Mouse (Mus musculus): ENCODE measurements around the gene Gm9507. TPM values are rescaled to one million over a fixed set of nuclear protein-coding genes. Genes with fewer than 3 reads are reported as not detected.

Gene Gm9507
- polyA plus RNA-seq, 1 experiment from 2014 or later = not detected

Other genes starting within 250 kb of the Gm9507 start
- 149 and 152 TPM in 2 replicates for gene Pttg1ip, start 230.1 kb downstream of the Gm9507 start, polyA plus RNA-seq (2015; fragmentation: Nextera tagmentation; extraction: Ambion mirVana)
- gene Sumo3, start 205.7 kb downstream of the Gm9507 start, polyA plus RNA-seq (2015; fragmentation: Nextera tagmentation; extraction: Ambion mirVana) = 332 TPM in 2 replicates
- gene Gm49325, start 205.6 kb downstream of the Gm9507 start, polyA plus RNA-seq (2015; fragmentation: Nextera tagmentation; extraction: Ambion mirVana) = 3.6 and 6.3 TPM in 2 replicates
- gene Ube2g2, start 189.6 kb downstream of the Gm9507 start, polyA plus RNA-seq (2015; fragmentation: Nextera tagmentation; extraction: Ambion mirVana) = 71.9 and 72.0 TPM in 2 replicates
- 0.50 and 0.90 TPM in 2 replicates for gene Tspear, start 125.3 kb downstream of the Gm9507 start, polyA plus RNA-seq (2015; fragmentation: Nextera tagmentation; extraction: Ambion mirVana)
- not detected in 2 replicates for gene Gm19402, start 121.1 kb downstream of the Gm9507 start, polyA plus RNA-seq (2015; fragmentation: Nextera tagmentation; extraction: Ambion mirVana)
- gene Gm9508, start 114.6 kb downstream of the Gm9507 start, polyA plus RNA-seq (2015; fragmentation: Nextera tagmentation; extraction: Ambion mirVana) = not detected in 2 replicates
- gene Gm10272, start 105.2 kb downstream of the Gm9507 start, polyA plus RNA-seq (2015; fragmentation: Nextera tagmentation; extraction: Ambion mirVana) = not detected in 2 replicates
- gene Gm10024, start 100.4 kb downstream of the Gm9507 start, polyA plus RNA-seq (2015; fragmentation: Nextera tagmentation; extraction: Ambion mirVana) = not detected in 2 replicates
- gene Gm10142, start 96.0 kb downstream of the Gm9507 start, polyA plus RNA-seq (2015; fragmentation: Nextera tagmentation; extraction: Ambion mirVana) = not detected in 2 replicates
- not detected in 2 replicates for gene Krtap12-1, start 91.2 kb downstream of the Gm9507 start, polyA plus RNA-seq (2015; fragmentation: Nextera tagmentation; extraction: Ambion mirVana)
- gene Gm10100, start 85.4 kb downstream of the Gm9507 start, polyA plus RNA-seq (2015; fragmentation: Nextera tagmentation; extraction: Ambion mirVana) = not detected in 2 replicates
- gene Gm18596, start 69.2 kb downstream of the Gm9507 start, polyA plus RNA-seq (2015; fragmentation: Nextera tagmentation; extraction: Ambion mirVana) = not detected in 2 replicates
- gene Gm9736, start 60.5 kb downstream of the Gm9507 start, polyA plus RNA-seq (2015; fragmentation: Nextera tagmentation; extraction: Ambion mirVana) = not detected in 2 replicates
- gene Gm3233, start 52.2 kb downstream of the Gm9507 start, polyA plus RNA-seq (2015; fragmentation: Nextera tagmentation; extraction: Ambion mirVana) = not detected in 2 replicates
- not detected in 2 replicates for gene Gm3238, start 40.5 kb downstream of the Gm9507 start, polyA plus RNA-seq (2015; fragmentation: Nextera tagmentation; extraction: Ambion mirVana)
- gene Gm7138, start 34.9 kb downstream of the Gm9507 start, polyA plus RNA-seq (2015; fragmentation: Nextera tagmentation; extraction: Ambion mirVana) = not detected in 2 replicates
- gene Gm3250, start 29.3 kb downstream of the Gm9507 start, polyA plus RNA-seq (2015; fragmentation: Nextera tagmentation; extraction: Ambion mirVana) = not detected in 2 replicates
- gene Gm7137, start 23.6 kb downstream of the Gm9507 start, polyA plus RNA-seq (2015; fragmentation: Nextera tagmentation; extraction: Ambion mirVana) = not detected in 2 replicates
- gene Gm9639, start 16.8 kb downstream of the Gm9507 start, polyA plus RNA-seq (2015; fragmentation: Nextera tagmentation; extraction: Ambion mirVana) = not detected in 2 replicates
- gene Gm19668, start 12.7 kb downstream of the Gm9507 start, polyA plus RNA-seq (2015; fragmentation: Nextera tagmentation; extraction: Ambion mirVana) = not detected in 2 replicates
- gene Gm2696, start 2.8 kb upstream of the Gm9507 start, polyA plus RNA-seq (2015; fragmentation: Nextera tagmentation; extraction: Ambion mirVana) = not detected in 2 replicates
- gene Krtap10-4, start 15.3 kb upstream of the Gm9507 start, polyA plus RNA-seq (2015; fragmentation: Nextera tagmentation; extraction: Ambion mirVana) = not detected in 2 replicates
- gene Krtap10-10, start 24.1 kb upstream of the Gm9507 start, polyA plus RNA-seq (2015; fragmentation: Nextera tagmentation; extraction: Ambion mirVana) = not detected in 2 replicates
- gene Gm36176, start 35.0 kb upstream of the Gm9507 start, polyA plus RNA-seq (2015; fragmentation: Nextera tagmentation; extraction: Ambion mirVana) = not detected in 2 replicates
- gene Gm10318, start 41.0 kb upstream of the Gm9507 start, polyA plus RNA-seq (2015; fragmentation: Nextera tagmentation; extraction: Ambion mirVana) = not detected in 2 replicates
- gene Gm3285, start 50.1 kb upstream of the Gm9507 start, polyA plus RNA-seq (2015; fragmentation: Nextera tagmentation; extraction: Ambion mirVana) = not detected in 2 replicates
- 3.8 and 4.8 TPM in 2 replicates for gene Lrrc3, start 90.7 kb upstream of the Gm9507 start, polyA plus RNA-seq (2015; fragmentation: Nextera tagmentation; extraction: Ambion mirVana)
- gene Trpm2, start 158.7 kb upstream of the Gm9507 start, polyA plus RNA-seq (2015; fragmentation: Nextera tagmentation; extraction: Ambion mirVana) = 0.32 and 0.97 TPM in 2 replicates
- 29.5 and 32.1 TPM in 2 replicates for gene 1810043G02Rik, start 166.7 kb upstream of the Gm9507 start, polyA plus RNA-seq (2015; fragmentation: Nextera tagmentation; extraction: Ambion mirVana)
- 149 and 164 TPM in 2 replicates for gene Pfkl, start 198.2 kb upstream of the Gm9507 start, polyA plus RNA-seq (2015; fragmentation: Nextera tagmentation; extraction: Ambion mirVana)
- gene Dnmt3l, start 230.1 kb upstream of the Gm9507 start, polyA plus RNA-seq (2015; fragmentation: Nextera tagmentation; extraction: Ambion mirVana) = 0.68 and 1.1 TPM in 2 replicates
- gene Aire, start 231.8 kb upstream of the Gm9507 start, polyA plus RNA-seq (2015; fragmentation: Nextera tagmentation; extraction: Ambion mirVana) = 1.6 TPM in 2 replicates

Measured in kidney, embryonic 15.5 days (tissue).